Mouse (Mus musculus): ENCODE data around the gene Ttll5. TPM values are rescaled to one million over a fixed set of nuclear protein-coding genes. Genes with fewer than 3 reads are reported as not detected.

Ttll5 gene
- 6.7 and 10.0 TPM in 2 replicates for polyA plus RNA-seq (2012; rRNA removed)

GRCm38 (mm10) chr12:85824438-85825264 lies at the start of gene Ttll5, which contains the start of gene Erg28:
Gene Ttll5, plus strand, starts transcription at chr12:85824659.
Gene Erg28, minus strand, starts transcription at chr12:85824550.

DNA sequence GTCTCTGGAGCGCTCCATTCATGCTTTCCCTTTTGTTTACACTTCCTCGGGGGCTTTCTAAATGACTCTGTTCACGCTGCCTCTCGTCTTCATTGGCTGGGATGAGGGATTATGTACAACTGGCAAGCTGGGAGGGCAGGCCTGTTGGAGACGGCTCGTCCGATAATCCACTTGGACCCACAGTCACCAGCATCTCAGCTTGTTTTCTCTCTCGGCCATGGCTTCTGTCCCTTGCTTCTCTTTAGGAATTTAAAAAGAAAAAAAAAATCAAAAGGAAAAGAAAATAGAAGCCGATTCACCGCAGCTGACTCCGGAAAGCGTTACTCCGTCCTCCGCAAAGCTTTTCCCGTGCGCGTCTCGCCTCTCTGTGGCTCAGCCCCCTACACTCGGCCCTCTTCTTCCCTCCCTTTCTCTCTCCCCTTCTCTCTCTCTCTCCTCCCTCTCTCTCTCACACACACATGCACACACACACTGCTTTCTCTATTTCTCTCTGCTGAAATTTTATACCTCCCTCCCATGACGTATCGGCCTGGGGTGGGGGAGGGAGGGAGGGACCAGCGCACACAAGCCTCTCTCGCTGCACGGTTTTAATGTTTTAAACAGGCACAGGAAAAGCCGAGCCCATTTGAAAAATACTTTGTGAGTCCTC lies 254.2 kb downstream of the Ttll5 start, which contains the start of gene Tgfb3:
Gene Tgfb3 (minus strand): TSS at position 489 of the 649 bp plus-strand sequence.

DNA sequence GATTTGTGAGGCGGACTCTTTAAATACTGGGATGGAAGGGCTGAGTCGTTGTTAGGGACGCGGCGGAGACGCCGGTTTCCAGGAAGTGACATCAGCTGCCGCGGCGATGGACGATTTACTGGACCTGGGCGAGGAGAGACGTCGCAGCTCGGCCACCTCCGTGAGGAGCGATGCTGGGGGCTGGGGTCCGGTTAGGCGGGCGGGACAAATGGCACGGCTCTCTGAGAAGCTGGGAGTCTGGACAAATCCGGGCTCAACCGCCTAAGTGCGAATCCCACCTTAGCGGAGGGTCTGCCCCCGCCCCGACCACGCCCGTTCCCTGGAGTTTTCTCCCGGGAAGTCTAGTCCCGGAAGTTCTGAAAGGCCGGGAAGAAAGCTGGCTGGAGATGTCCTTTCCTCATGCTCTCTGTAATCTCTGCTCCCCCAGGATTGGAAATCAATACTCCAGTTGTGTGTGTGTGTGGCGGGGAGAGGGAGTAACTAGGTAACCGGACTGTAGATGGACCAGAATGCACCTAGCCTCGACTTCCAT lies 258.1 kb downstream of the Ttll5 start, which contains the start of gene Ift43:
Gene Ift43 (plus strand): TSS at position 61 of the 532 bp plus-strand sequence.

Other genes with a start within 250 kb of the Ttll5 start
- gene Jdp2, start 225.6 kb upstream of the Ttll5 start, polyA plus RNA-seq (2012; rRNA removed), result 9.3 and 11.3 TPM in 2 replicates
- gene Batf, start 138.0 kb upstream of the Ttll5 start, polyA plus RNA-seq (2012; rRNA removed), result 1.5 and 2.3 TPM in 2 replicates
- 0.28 and 0.41 TPM in 2 replicates for gene Flvcr2, start 78.1 kb upstream of the Ttll5 start, polyA plus RNA-seq (2012; rRNA removed)
- 42.5 and 52.1 TPM in 2 replicates for gene Erg28, start 109 bp upstream of the Ttll5 start, polyA plus RNA-seq (2012; rRNA removed)

Data from colon, adult 2 months (tissue).